ENCODE assay signal across 8 mouse cellular contexts in genomic region chr2:6436085-6436950, GRCm38 (mm10).
A peak's percentile ranks its signal among the peaks of the same experiment; 100 is the strongest.
DNase-seq lines count a peak whose midpoint lies in the region; ATAC-seq lines count a peak whose summit lies in the region.

No protein-coding gene starts in this region.

- DNase-seq in cerebellum, adult 11-12 months, result no peak
- DNase-seq in ZHBTc4 (ENCODE audit: low read depth, low spot score), result peak; percentile 67
- DNase-seq in embryo, embryonic 9.5 days (ENCODE audit: extremely low spot score), result peak; percentile 35
- peak; percentile 50 to 52 for DNase-seq in heart, postnatal 36 days
- DNase-seq in layer of hippocampus, postnatal 36 days, result peak; percentile 51 to 60
- peak; percentile 57 for DNase-seq in lung, postnatal 25 days (ENCODE audit: low spot score)
- peak; percentile 47 for DNase-seq in right cerebral cortex, postnatal 14 days

- intact Hi-C loops in heart, postnatal 36 days (cut with DNase I), result loop anchor here (2.0 to 10.0 kb wide), 2 partner anchors 32 to 1948 kb away; no protein-coding TSS in a partner anchor

- 0 out of 2 replicates have a peak, but pooled peaks have one; percentile 36 for ATAC-seq in cerebellum, adult (ENCODE audit: insufficient number of reproducible peaks, low FRiP score, low TSS enrichment)
